Mouse (Mus musculus): ENCODE data around the gene Tgfbrap1. TPM values are rescaled to one million over a fixed set of nuclear protein-coding genes. Genes with fewer than 3 reads are reported as not detected.
A peak's percentile ranks its signal among the peaks of the same experiment; 100 is the strongest.

The Tgfbrap1 gene
- total and polyA plus RNA-seq, 3 experiments, result 3.8 to 8.4 (median 6.0) TPM

DNA sequence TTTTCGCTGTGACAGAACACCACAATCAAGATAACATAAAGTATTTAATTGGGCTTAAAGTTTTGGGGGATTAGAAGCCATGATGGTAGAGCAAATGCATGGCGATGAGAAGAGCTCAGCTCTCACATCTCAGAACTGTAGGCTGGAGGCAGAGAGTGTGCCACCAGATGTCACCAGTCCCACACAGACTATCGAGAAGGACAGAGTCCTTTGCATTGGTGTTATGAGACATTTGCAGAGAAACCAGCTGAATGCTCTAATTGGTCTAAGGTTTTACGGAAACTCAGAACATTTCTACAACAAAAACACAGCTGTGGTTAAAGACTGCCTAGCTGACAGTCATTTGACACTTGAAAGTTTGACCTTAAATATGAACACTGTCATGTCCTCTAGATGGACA lies 44.8 kb upstream of the Tgfbrap1 start:
- in situ Hi-C loops (cut with MboI; ENCODE audit: low pct_ligation_motif_present, low pct_unique_long_range_greater_than_20kb, low sequenced_read_pairs), result loop anchor here (5.0 to 25.0 kb wide), 3 partner anchors 124 to 594 kb away; partner anchors contain the start of gene 1500015O10Rik
- Histone ChIP-seq H3K4me3 (replicated peaks in 1 of 3; ENCODE audit: low read depth in 2 of 3, low read length in 2 of 3, poor library complexity in 1 of 3) (no peak overlapping the region), H3K27me3 (replicated peaks) (no peaks in the 10 kb centered on the region), H3K9ac (ENCODE audit: insufficient read depth, low read depth) (peak overlapping the region; percentile 9; the same call in 1 of the 2 replicates), H3K9me3 (replicated peaks; ENCODE audit: low read length) (no peaks in the 10 kb centered on the region), H3K36me3 (replicated peaks in 1 of 2; ENCODE audit: control insufficient read depth in 1 of 2, insufficient read depth in 1 of 2, low read length in 1 of 2) (no peaks in the 10 kb centered on the region), H3K4me1 (ENCODE audit: control insufficient read depth in 1 of 2, insufficient read depth in 2 of 2) (peaks cover 18 to 33% of the 10 kb centered on the region in 2 experiments), H3K4me2 (ENCODE audit: insufficient read depth, low read depth, poor library complexity, severe bottlenecking) (peak overlapping the region; percentile 51; the same call in 1 of the 2 replicates), H3K27ac (ENCODE audit: insufficient read depth, low read depth) (peak overlapping the region; percentile 96), H3K79me2 (replicated peaks; ENCODE audit: control insufficient read depth, extremely low read depth, insufficient read depth, poor library complexity, severe bottlenecking) (no peaks in the 10 kb centered on the region)
- dilution Hi-C loops (cut with MboI; ENCODE audit: extremely low pct_ligation_motif_present, extremely low pct_unique_long_range_greater_than_20kb, low sequenced_read_pairs), result no loop called here
- TF ChIP-seq CHD2 (IDR thresholded peaks at IDR 0.05; ENCODE audit: low read length), result no peak
- TF ChIP-seq USF1 (IDR thresholded peaks at IDR 0.05; ENCODE audit: low read depth, low read length), result no peak
- TF ChIP-seq ZNF384 (IDR thresholded peaks at IDR 0.05; ENCODE audit: low read depth, low read length), result no peak
- TF ChIP-seq JUND (conservative IDR thresholded peaks at IDR 0.05; ENCODE audit: low read depth, low read length), result no peak; the same call in 1 of the 2 replicates
- TF ChIP-seq NRF1 (IDR thresholded peaks at IDR 0.05; ENCODE audit: low read depth, low read length), result no peak
- TF ChIP-seq MXI1 (IDR thresholded peaks at IDR 0.05; ENCODE audit: low read depth, low read length), result 0 out of 2 replicates have a peak, but pooled peaks have one; percentile 46
- no peak for TF ChIP-seq MAFK (IDR thresholded peaks at IDR 0.05; ENCODE audit: insufficient replicate concordance, low read length)
- TF ChIP-seq SMC3 (IDR thresholded peaks at IDR 0.05; ENCODE audit: low read depth, low read length), result peak; percentile 96
- no peak for TF ChIP-seq TBP (conservative IDR thresholded peaks at IDR 0.05; ENCODE audit: low read depth, low read length)
- no peak for TF ChIP-seq NELFE (IDR thresholded peaks at IDR 0.05; ENCODE audit: low read depth, low read length)
- no peak for TF ChIP-seq MAX (IDR thresholded peaks at IDR 0.05; ENCODE audit: low read length)
- no peak for TF ChIP-seq ZMIZ1 (IDR thresholded peaks at IDR 0.05; ENCODE audit: low read depth, low read length)
- TF ChIP-seq HCFC1 (IDR thresholded peaks at IDR 0.05; ENCODE audit: low read depth, low read length), result 0 out of 2 replicates have a peak, but pooled peaks have one; percentile 7
- no peak for TF ChIP-seq GABPA (IDR thresholded peaks at IDR 0.05; ENCODE audit: insufficient replicate concordance, low read depth, low read length)
- TF ChIP-seq ELF1 (IDR thresholded peaks at IDR 0.05; ENCODE audit: low read depth, low read length), result no peak
- TF ChIP-seq KAT2A (IDR thresholded peaks at IDR 0.05; ENCODE audit: insufficient replicate concordance, low read length), result no peak
- no peak for TF ChIP-seq USF2 (conservative IDR thresholded peaks at IDR 0.05; ENCODE audit: low read depth, low read length)
- TF ChIP-seq TCF12 (IDR thresholded peaks at IDR 0.05; ENCODE audit: low read depth, low read length), result no peak
- TF ChIP-seq BHLHE40 (IDR thresholded peaks at IDR 0.05; ENCODE audit: low read depth, low read length), result no peak
- TF ChIP-seq E2F4 (IDR thresholded peaks at IDR 0.05; ENCODE audit: insufficient replicate concordance, low read depth, low read length), result no peak
- TF ChIP-seq UBTF (IDR thresholded peaks at IDR 0.05; ENCODE audit: low read depth, low read length), result no peak
- no peak for TF ChIP-seq RCOR1 (conservative IDR thresholded peaks at IDR 0.05; ENCODE audit: low read depth, low read length)
- peak; percentile 83 for TF ChIP-seq ZC3H11A (IDR thresholded peaks at IDR 0.05; ENCODE audit: low read depth, low read length)
- TF ChIP-seq EP300 (IDR thresholded peaks at IDR 0.05; ENCODE audit: low read length), result no peak; the same call in 1 of the 2 replicates
- 0 out of 2 replicates have a peak, but pooled peaks have one; percentile 49 for TF ChIP-seq MEF2A (IDR thresholded peaks at IDR 0.05; ENCODE audit: borderline replicate concordance, low read depth, low read length)
- TF ChIP-seq SIN3A (IDR thresholded peaks at IDR 0.05; ENCODE audit: low read length), result no peak; the same call in 1 of the 2 replicates
- TF ChIP-seq CTCF (conservative IDR thresholded peaks at IDR 0.05 in 1 of 2, IDR thresholded peaks at IDR 0.05 in 1 of 2; ENCODE audit: low read depth in 2 of 2, low read length in 2 of 2), result peak; percentile 19 to 93; a peak in 3 of 4 replicates
- peak; percentile 96 for TF ChIP-seq RAD21 (IDR thresholded peaks at IDR 0.05; ENCODE audit: low read depth, low read length)
- no peak for TF ChIP-seq JUN (IDR thresholded peaks at IDR 0.05; ENCODE audit: insufficient read depth, low read depth, low read length)
- TF ChIP-seq PAX5 (IDR thresholded peaks at IDR 0.05; ENCODE audit: low read length), result no peak
- no peak for TF ChIP-seq ETS1 (conservative IDR thresholded peaks at IDR 0.05; ENCODE audit: low read depth, low read length)
- no peak for TF ChIP-seq POLR2A (IDR thresholded peaks at IDR 0.05; ENCODE audit: low read depth, low read length)
- TF ChIP-seq IRF4 (IDR thresholded peaks at IDR 0.05; ENCODE audit: low read depth, low read length), result no peak; the same call in 1 of the 2 replicates
- TF ChIP-seq MYC (IDR thresholded peaks at IDR 0.05; ENCODE audit: low read depth, low read length), result no peak
- DNase-seq (ENCODE audit: extremely low read depth), result peak; percentile 53
